Mouse (Mus musculus) kidney, adult 10 weeks (tissue): ENCODE results near the gene Vgll3. TPM values are rescaled to one million over a fixed set of nuclear protein-coding genes. Genes with fewer than 3 reads are reported as not detected.

Experiments
- polyA plus RNA-seq: library from polyadenylated mRNA; stranded (reverse); fragments of 350-450 nt; fragmentation: Illumina TruSeq; extraction: RNeasy Lipid Tissue Mini Kit (QIAGEN cat#74804); gene quantifications from one replicate; pipeline ENCODE4 v1.2.3, GENCODE M21; 2014; ENCODE audit warnings: low read depth, low replicate concordance

Vgll3 gene
- polyA plus RNA-seq = 7.5 TPM

GRCm38 (mm10) chr16:65814918-65815881 is at the start of gene Vgll3:
Vgll3 (plus strand) TSS chr16:65815257.

